27 mouse cellular contexts compared by ENCODE assay signal in the genomic region with DNA sequence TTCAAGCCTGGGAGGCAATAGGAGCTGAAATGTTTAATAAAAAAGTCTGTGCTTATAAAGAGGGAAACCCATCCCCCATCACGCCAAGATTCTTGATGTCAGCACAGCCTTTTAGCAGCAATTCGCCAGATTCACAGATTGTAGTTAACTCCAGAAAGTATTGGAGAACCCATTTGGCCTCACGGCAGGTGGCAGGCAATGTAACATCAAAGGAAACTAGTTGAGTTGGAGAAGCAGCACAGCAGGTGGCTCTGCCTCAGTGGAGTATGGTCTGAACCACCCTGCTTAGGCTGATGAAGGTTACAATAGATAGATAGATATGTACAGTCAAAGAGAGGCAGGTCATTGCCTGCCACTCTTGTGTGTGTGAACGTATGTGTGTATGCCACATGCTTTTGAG.
"Had no signal": no experiment of that assay in that cellular context is flagged by ENCODE, and none has a peak within 500 bp of the region (broad histone marks: within the 10 kb centered on the region; RNA-seq: fewer than 3 reads in every experiment).

No protein-coding gene starts in this region.

- H3K9me3 ChIP-seq: heart, embryonic 13.5 days; heart, embryonic 15.5 days; hindbrain, embryonic 13.5 days; hindbrain, embryonic 15.5 days; kidney, embryonic 15.5 days; limb, embryonic 13.5 days; limb, embryonic 15.5 days; liver, embryonic 12.5 days had no signal

- DNase-seq: gastrocnemius, postnatal 14 days; gastrocnemius, postnatal 36 days; heart, adult 11 months; heart, adult 2 months; heart, postnatal 14 days; heart, postnatal 36 days; kidney, adult 11 months; kidney, adult 2 months; kidney, adult 9 months; kidney, postnatal 14 days; kidney, postnatal 36 days; layer of hippocampus, adult 9-11 months; layer of hippocampus, postnatal 36 days; left cerebral cortex, postnatal 4 days had no signal

- H3K27me3 ChIP-seq: heart, embryonic 13.5 days; heart, embryonic 15.5 days; hindbrain, embryonic 13.5 days; hindbrain, embryonic 15.5 days; kidney, embryonic 15.5 days; limb, embryonic 13.5 days; limb, embryonic 15.5 days; liver, embryonic 12.5 days had no signal

- H3K9ac ChIP-seq: heart, embryonic 13.5 days; heart, embryonic 15.5 days; hindbrain, embryonic 13.5 days; hindbrain, embryonic 15.5 days; kidney, embryonic 15.5 days; limb, embryonic 13.5 days; limb, embryonic 15.5 days; liver, embryonic 12.5 days; liver, embryonic 14.5 days had no signal

- H3K36me3 ChIP-seq: heart, embryonic 13.5 days; heart, embryonic 15.5 days; hindbrain, embryonic 13.5 days; hindbrain, embryonic 15.5 days; kidney, embryonic 15.5 days; limb, embryonic 13.5 days; limb, embryonic 15.5 days; liver, embryonic 12.5 days had no signal

- H3K4me3 ChIP-seq: heart, adult 2 months; heart, embryonic 13.5 days; heart, embryonic 15.5 days; hindbrain, embryonic 13.5 days; hindbrain, embryonic 15.5 days; kidney, embryonic 15.5 days; limb, embryonic 13.5 days; limb, embryonic 15.5 days; liver, embryonic 12.5 days had no signal

- H3K4me2 ChIP-seq: heart, embryonic 11.5 days; heart, embryonic 13.5 days; heart, embryonic 15.5 days; hindbrain, embryonic 13.5 days; hindbrain, embryonic 15.5 days; kidney, embryonic 15.5 days; limb, embryonic 13.5 days; limb, embryonic 15.5 days; liver, embryonic 12.5 days had no signal

- ATAC-seq: hindbrain, postnatal 0 days; intestine, embryonic 16.5 days; liver, embryonic 12.5 days had no signal

- H3K4me1 ChIP-seq: heart, embryonic 13.5 days; heart, embryonic 15.5 days; hindbrain, embryonic 13.5 days; hindbrain, embryonic 15.5 days; kidney, embryonic 15.5 days; limb, embryonic 13.5 days; limb, embryonic 15.5 days; liver, embryonic 12.5 days had no signal

- H3K27ac ChIP-seq: heart, adult 2 months; heart, embryonic 13.5 days; heart, embryonic 15.5 days; hindbrain, embryonic 13.5 days; hindbrain, embryonic 15.5 days; hindbrain, postnatal 0 days; kidney, embryonic 15.5 days; kidney, postnatal 0 days; limb, embryonic 13.5 days; limb, embryonic 15.5 days; liver, embryonic 12.5 days; liver, embryonic 14.5 days had no signal
